Mouse (Mus musculus): ENCODE results near the gene Adora1. TPM values are rescaled to one million over a fixed set of nuclear protein-coding genes. Genes with fewer than 3 reads are reported as not detected.
A peak's percentile ranks its signal among the peaks of the same experiment; 100 is the strongest.

The Adora1 gene
- polyA plus RNA-seq, 1 experiment from 2014 or later: 2.0 TPM

GRCm38 (mm10) chr1:134197325-134197982 lies 37.8 kb downstream of the Adora1 start:
- ATAC-seq (ENCODE audit: insufficient number of reproducible peaks, low FRiP score, low TSS enrichment, low read depth): no peak
- H3K9me3 ChIP-seq: no peaks in the 10 kb centered on the region
- H3K36me3 ChIP-seq: no peaks in the 10 kb centered on the region
- no peak overlapping the region for H3K4me3 ChIP-seq
- H3K4me1 ChIP-seq: peaks cover 40% of the 10 kb centered on the region
- H3K4me2 ChIP-seq: no peak overlapping the region
- no peak overlapping the region for H3K27ac ChIP-seq
- whole genome bisulfite sequencing: 83% methylated on average over 15 of the region's 15 CpGs
- H3K27me3 ChIP-seq: no peaks in the 10 kb centered on the region
- no peak overlapping the region for H3K9ac ChIP-seq

GRCm38 (mm10) chr1:134196386-134196785 lies 38.8 kb downstream of the Adora1 start:
- no peak for ATAC-seq (ENCODE audit: insufficient number of reproducible peaks, low FRiP score, low TSS enrichment, low read depth)
- Histone ChIP-seq H3K4me1 (peaks cover 40% of the 10 kb centered on the region), H3K9me3 (no peaks in the 10 kb centered on the region), H3K27me3 (no peaks in the 10 kb centered on the region), H3K9ac (no peak overlapping the region), H3K36me3 (no peaks in the 10 kb centered on the region), H3K4me3 (no peak overlapping the region), H3K4me2 (no peak overlapping the region), H3K27ac (peak overlapping the region; percentile 72)
- WGBS: 60% methylated on average over 4 of the region's 4 CpGs

DNA sequence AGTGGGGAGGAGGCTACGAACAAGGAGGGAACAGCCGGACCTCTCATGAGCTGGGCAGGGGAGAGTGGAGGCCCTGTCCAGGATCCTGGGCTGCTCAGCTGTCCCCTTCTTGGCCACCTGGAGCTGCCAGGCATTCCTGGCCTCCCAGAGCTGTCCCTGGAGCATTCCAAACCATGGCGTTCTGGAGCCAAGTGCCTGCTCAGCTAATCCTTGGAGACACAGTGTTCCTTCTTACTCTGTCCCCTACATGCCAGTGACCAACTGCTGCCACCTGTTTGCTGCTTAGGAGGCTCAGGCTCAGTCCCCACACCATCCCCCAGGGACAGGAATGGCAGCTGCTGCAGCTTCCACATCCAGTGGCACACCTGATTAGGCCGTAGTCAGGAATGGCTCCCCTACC lies 39.3 kb downstream of the Adora1 start:
- H3K9ac ChIP-seq: no peak overlapping the region

DNA sequence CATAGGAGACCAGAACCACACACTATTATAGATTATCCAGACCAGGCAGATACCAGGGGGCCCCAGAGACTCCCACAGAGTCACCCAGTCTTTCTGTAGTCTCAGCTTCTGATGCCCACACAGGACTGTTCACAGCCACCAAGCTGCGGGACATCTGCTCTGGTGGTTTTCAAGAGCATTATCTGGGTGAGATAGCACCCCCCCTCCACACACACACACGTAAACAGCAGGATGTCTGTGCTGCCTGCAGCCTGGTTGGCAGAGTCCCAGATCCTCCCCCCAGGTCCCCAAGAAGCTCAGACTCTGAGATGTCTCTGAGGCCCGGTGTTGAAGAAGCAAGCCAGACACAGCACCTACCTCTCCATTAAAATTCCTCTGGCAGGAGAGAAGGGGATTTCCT lies 39.7 kb downstream of the Adora1 start:
- Histone ChIP-seq H3K27ac (peak overlapping the region; percentile 72), H3K9ac (no peak overlapping the region)
- ATAC-seq (ENCODE audit: insufficient number of reproducible peaks, low FRiP score, low TSS enrichment, low read depth): no peak

More for the DNA sequence above, 39.3 kb downstream of the Adora1 start:
- Histone ChIP-seq H3K4me2 (no peak overlapping the region), H3K4me1 (peaks cover 40% of the 10 kb centered on the region), H3K27ac (peak overlapping the region; percentile 72), H3K27me3 (no peaks in the 10 kb centered on the region), H3K36me3 (no peaks in the 10 kb centered on the region), H3K4me3 (no peak overlapping the region), H3K9me3 (no peaks in the 10 kb centered on the region)
- peak; percentile 64 for ATAC-seq (ENCODE audit: insufficient number of reproducible peaks, low FRiP score, low TSS enrichment, low read depth)
- 29% methylated on average over 4 of the region's 4 CpGs for WGBS

DNA sequence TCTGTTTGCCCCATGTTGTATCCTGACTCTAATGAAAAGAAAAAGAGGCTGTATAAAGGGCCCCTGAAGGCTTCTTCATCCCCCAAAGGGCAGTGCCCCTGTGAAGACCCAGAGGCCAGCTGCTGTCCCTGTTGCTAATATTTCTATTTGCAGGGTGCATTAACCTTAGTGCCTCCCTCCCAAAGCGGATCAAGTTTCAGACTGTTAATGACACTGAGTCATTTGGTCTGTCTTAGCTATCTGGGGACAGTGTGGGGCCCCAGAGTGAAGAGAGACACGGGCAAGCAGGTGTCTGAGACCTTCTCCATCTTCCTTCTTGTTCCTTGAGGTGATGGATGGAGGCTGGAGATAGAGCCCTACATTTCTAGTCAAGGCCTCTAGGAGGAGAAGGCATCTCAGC lies 40.1 kb downstream of the Adora1 start:
- WGBS: 31% methylated on average over 2 of the region's 2 CpGs
- H3K36me3 ChIP-seq: no peaks in the 10 kb centered on the region
- no peaks in the 10 kb centered on the region for H3K27me3 ChIP-seq
- H3K4me2 ChIP-seq: no peak overlapping the region
- no peak overlapping the region for H3K9ac ChIP-seq
- no peak overlapping the region for H3K4me3 ChIP-seq
- ATAC-seq (ENCODE audit: insufficient number of reproducible peaks, low FRiP score, low TSS enrichment, low read depth): no peak
- peaks cover 40% of the 10 kb centered on the region for H3K4me1 ChIP-seq
- H3K27ac ChIP-seq: peak overlapping the region; percentile 72; the same call in 1 of the 2 replicates
- no peaks in the 10 kb centered on the region for H3K9me3 ChIP-seq

More for the DNA sequence above, 39.7 kb downstream of the Adora1 start:
- Histone ChIP-seq H3K27me3 (no peaks in the 10 kb centered on the region), H3K9me3 (no peaks in the 10 kb centered on the region), H3K4me2 (no peak overlapping the region), H3K4me1 (peaks cover 40% of the 10 kb centered on the region), H3K4me3 (no peak overlapping the region), H3K36me3 (no peaks in the 10 kb centered on the region)
- WGBS: 18% methylated on average over 3 of the region's 3 CpGs

- Histone ChIP-seq H3K4me1 (peaks cover 40% of the 10 kb centered on the region), H3K36me3 (no peaks in the 10 kb centered on the region), H3K27ac (peak overlapping the region; percentile 72; the same call in 1 of the 2 replicates), H3K4me3 (peak overlapping the region; percentile 14; the same call in 1 of the 2 replicates), H3K4me2 (no peak overlapping the region), H3K9me3 (no peaks in the 10 kb centered on the region), H3K9ac (no peak overlapping the region), H3K27me3 (no peaks in the 10 kb centered on the region)
- ATAC-seq (ENCODE audit: insufficient number of reproducible peaks, low FRiP score, low TSS enrichment, low read depth): no peak
- 78% methylated on average over 16 of the region's 16 CpGs for WGBS
Measured at GRCm38 (mm10) chr1:134194298-134195022, 40.8 kb downstream of the Adora1 start.

DNA sequence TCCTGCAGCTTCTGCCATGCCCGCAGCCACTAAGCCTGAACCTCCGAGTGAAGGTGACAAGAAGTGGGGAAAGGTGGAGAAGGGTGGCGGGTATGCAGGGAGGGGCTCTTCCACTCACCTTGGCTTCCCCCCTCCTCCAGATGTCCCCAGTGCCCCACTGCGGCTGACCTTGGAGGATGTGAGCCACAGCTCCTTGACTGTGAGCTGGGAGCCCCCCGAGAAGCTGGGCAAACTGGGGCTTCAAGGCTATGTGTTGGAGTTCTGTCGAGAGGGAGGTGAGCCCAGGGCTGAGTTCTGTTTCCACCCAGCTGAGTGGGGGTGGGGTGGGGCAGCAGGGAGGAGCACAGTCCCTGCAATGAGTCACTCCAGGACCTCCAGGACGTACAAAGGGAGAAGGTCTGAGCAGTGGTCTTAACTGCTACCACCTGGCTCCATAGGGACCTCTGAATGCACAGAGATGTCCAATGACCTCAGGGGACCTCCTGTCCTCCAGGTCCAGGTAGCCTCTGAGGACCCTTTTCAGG lies 41.5 kb downstream of the Adora1 start:
- H3K9me3 ChIP-seq: no peaks in the 10 kb centered on the region
- peak overlapping the region; percentile 3 for H3K27ac ChIP-seq
- peaks cover 47% of the 10 kb centered on the region for H3K4me1 ChIP-seq
- H3K27me3 ChIP-seq: no peaks in the 10 kb centered on the region
- WGBS: 38% methylated on average over 7 of the region's 7 CpGs
- ATAC-seq (ENCODE audit: insufficient number of reproducible peaks, low FRiP score, low TSS enrichment, low read depth): no peak
- no peak overlapping the region for H3K4me2 ChIP-seq
- peak overlapping the region; percentile 14; the same call in 1 of the 2 replicates for H3K4me3 ChIP-seq
- H3K36me3 ChIP-seq: no peaks in the 10 kb centered on the region
- peak overlapping the region; percentile 14; the same call in 1 of the 2 replicates for H3K9ac ChIP-seq

DNA sequence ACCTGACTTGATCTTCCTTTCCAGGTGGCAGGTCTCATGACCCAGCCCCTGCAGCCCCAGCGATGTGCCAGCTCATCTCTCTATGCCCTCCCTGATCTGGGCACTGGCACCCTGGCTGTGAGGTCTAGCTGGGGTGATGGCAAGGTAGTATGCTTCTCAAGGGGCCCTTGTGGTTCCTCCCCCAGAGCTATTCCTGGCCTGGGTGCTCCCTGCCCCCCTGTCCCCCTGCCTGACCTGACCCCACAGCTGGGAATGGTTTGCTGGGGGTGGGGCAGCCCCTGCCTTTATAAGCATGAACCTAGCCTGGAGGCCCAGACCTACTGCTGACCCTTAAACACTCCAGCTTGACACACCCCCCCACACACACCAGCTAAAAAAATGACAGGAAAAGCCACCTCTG lies 42.1 kb downstream of the Adora1 start, which contains the start of gene Mybph:
Gene Mybph (plus strand): TSS at position 323 of the 400 bp plus-strand sequence.
- no peaks in the 10 kb centered on the region for H3K9me3 ChIP-seq
- no peak for ATAC-seq (ENCODE audit: insufficient number of reproducible peaks, low FRiP score, low TSS enrichment, low read depth)
- H3K9ac ChIP-seq: peak within 1 kb of the TSS; percentile 14; the same call in 1 of the 2 replicates
- WGBS: 73% methylated on average over 1 of the region's 1 CpGs
- peaks cover 48% of the 10 kb centered on the region for H3K4me1 ChIP-seq
- H3K4me3 ChIP-seq: peak within 1 kb of the TSS; percentile 14; the same call in 1 of the 2 replicates
- H3K27ac ChIP-seq: peak within 1 kb of the TSS; percentile 3
- no peaks in the 10 kb centered on the region for H3K27me3 ChIP-seq
- H3K4me2 ChIP-seq: no peak within 1 kb of the TSS
- no peaks in the 10 kb centered on the region for H3K36me3 ChIP-seq

DNA sequence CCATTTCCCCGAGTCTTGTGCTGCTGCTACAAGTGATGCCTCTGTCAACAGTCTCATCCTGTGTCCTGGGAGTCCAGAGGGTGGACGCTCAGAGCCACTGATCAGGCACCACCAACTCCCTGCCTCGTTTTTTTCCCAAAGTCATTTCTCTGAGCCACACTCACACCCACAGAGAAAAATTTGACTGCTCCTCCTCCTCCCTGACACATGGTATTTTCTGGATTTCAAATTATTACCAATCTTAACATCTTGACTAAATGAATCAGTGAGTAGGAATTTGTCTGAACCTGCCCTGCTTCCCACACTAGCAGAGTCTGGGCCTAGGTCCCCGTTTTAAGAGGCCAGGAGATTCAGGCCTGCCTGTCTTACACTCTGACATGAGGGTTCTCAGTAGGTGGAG lies 43.2 kb downstream of the Adora1 start:
- Histone ChIP-seq H3K4me3 (no peak overlapping the region), H3K36me3 (no peaks in the 10 kb centered on the region), H3K27me3 (no peaks in the 10 kb centered on the region), H3K4me2 (no peak overlapping the region), H3K4me1 (peaks cover 48% of the 10 kb centered on the region), H3K9ac (no peak overlapping the region), H3K27ac (no peak overlapping the region), H3K9me3 (no peaks in the 10 kb centered on the region)
- no peak for ATAC-seq (ENCODE audit: insufficient number of reproducible peaks, low FRiP score, low TSS enrichment, low read depth)
- 38% methylated on average over 4 of the region's 4 CpGs for WGBS

DNA sequence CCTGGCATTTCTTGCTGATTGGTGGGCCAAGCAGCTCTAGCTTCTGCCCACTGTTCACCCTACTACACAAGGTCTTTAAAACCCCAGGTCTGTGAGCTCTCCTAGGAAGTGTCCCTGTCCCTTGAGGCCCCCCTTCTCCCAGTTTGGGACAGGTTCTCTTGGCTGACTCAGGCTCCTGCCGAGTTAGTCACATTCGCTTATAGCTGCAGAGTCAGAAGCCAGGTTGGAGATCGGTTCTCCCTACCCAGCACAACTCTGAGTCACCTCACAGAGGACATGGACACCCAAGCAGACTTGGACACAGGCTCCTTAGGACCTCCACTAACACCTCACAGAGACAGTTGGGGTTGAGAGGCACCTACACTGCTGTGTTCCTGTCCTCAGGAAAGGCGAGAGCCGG lies 44.0 kb downstream of the Adora1 start:
- Histone ChIP-seq H3K27me3 (no peaks in the 10 kb centered on the region), H3K27ac (no peak overlapping the region), H3K4me3 (no peak overlapping the region), H3K4me1 (peaks cover 39% of the 10 kb centered on the region), H3K9me3 (no peaks in the 10 kb centered on the region), H3K9ac (no peak overlapping the region), H3K36me3 (no peaks in the 10 kb centered on the region), H3K4me2 (no peak overlapping the region)
- ATAC-seq (ENCODE audit: insufficient number of reproducible peaks, low FRiP score, low TSS enrichment, low read depth): no peak
- 82% methylated on average over 5 of the region's 5 CpGs for WGBS

- H3K27me3 ChIP-seq: no peaks in the 10 kb centered on the region
- 26% methylated on average over 12 of the region's 12 CpGs for WGBS
- H3K4me2 ChIP-seq: no peak overlapping the region
- no peak overlapping the region for H3K9ac ChIP-seq
- ATAC-seq (ENCODE audit: insufficient number of reproducible peaks, low FRiP score, low TSS enrichment, low read depth): no peak
- no peak overlapping the region for H3K27ac ChIP-seq
- H3K9me3 ChIP-seq: no peaks in the 10 kb centered on the region
- peaks cover 20% of the 10 kb centered on the region for H3K4me1 ChIP-seq
- H3K36me3 ChIP-seq: no peaks in the 10 kb centered on the region
- no peak overlapping the region for H3K4me3 ChIP-seq
Measured at GRCm38 (mm10) chr1:134188989-134189729, 46.1 kb downstream of the Adora1 start.
